Mouse (Mus musculus) brown adipose tissue, adult 24 weeks (tissue): ENCODE results near the gene Gm13276. TPM values are rescaled to one million over a fixed set of nuclear protein-coding genes. Genes with fewer than 3 reads are reported as not detected.
A peak's percentile ranks its signal among the peaks of the same experiment; 100 is the strongest.
"Not testable (repeated sequence)": the region's sequence is repeated elsewhere in the genome, so short reads cannot be mapped to it uniquely, and the experiment has no call there.

Experiments
- H3K27ac ChIP-seq: fragments of 200-500 bp; replicated peaks from 2 replicates; pipeline ENCODE4 v1.5.1; 2012; ENCODE audit warnings: low read depth, mild to moderate bottlenecking, low read length
- H3K4me1 ChIP-seq: fragments of 200-500 bp; 2 replicates; pipeline ENCODE4 v1.6.1; 2012; ENCODE audit warnings: low read length, mixed read lengths; ENCODE audit not compliant: control insufficient read depth, insufficient read depth, insufficient read length
- H3K4me3 ChIP-seq: fragments of 200-500 bp; 2 replicates; pipeline ENCODE4 v1.5.1; 2012; ENCODE audit warnings: low read depth, mild to moderate bottlenecking, low read length, moderate library complexity; ENCODE audit not compliant: insufficient read depth
- polyA plus RNA-seq: library from polyadenylated mRNA; stranded (reverse); fragments of >200 nt; gene quantifications from 2 replicates; pipeline ENCODE4 v1.2.4, GENCODE M21; 2012; ENCODE audit not compliant: missing spikeins, insufficient read depth, insufficient read length

The Gm13276 gene
- polyA plus RNA-seq, 1 experiment, result not detected

- not testable (repeated sequence) for H3K27ac ChIP-seq, H3K4me1 ChIP-seq
- peak overlapping the region; percentile 44 for H3K4me3 ChIP-seq
These were observed 22.0 kb upstream of the Gm13276 start for GRCm38 (mm10) chr4:88763384-88764018.

GRCm38 (mm10) chr4:88773534-88773933, 12.0 kb upstream of the Gm13276 start, which contains the start of gene Gm13290:
Gm13290 (plus strand) TSS chr4:88773834.
- H3K27ac ChIP-seq, H3K4me3 ChIP-seq, H3K4me1 ChIP-seq: not testable (repeated sequence)

- H3K27ac ChIP-seq, H3K4me1 ChIP-seq, H3K4me3 ChIP-seq: not testable (repeated sequence)
These were observed 8.9 kb upstream of the Gm13276 start, which contains the start of gene Gm13289 for GRCm38 (mm10) chr4:88776622-88777021. Gm13289 (plus strand) TSS chr4:88776922.

- not testable (repeated sequence) for H3K27ac ChIP-seq, H3K4me1 ChIP-seq, H3K4me3 ChIP-seq
These were observed 6.0 kb upstream of the Gm13276 start, which contains the start of gene Gm13272 for GRCm38 (mm10) chr4:88779550-88779949. Gm13272 (plus strand) TSS chr4:88779850.

- not testable (repeated sequence) for H3K27ac ChIP-seq, H3K4me1 ChIP-seq, H3K4me3 ChIP-seq
These were observed 5.2 kb upstream of the Gm13276 start for GRCm38 (mm10) chr4:88780320-88780719.

GRCm38 (mm10) chr4:88781831-88782230, 3.7 kb upstream of the Gm13276 start, which contains the start of gene Ifnz:
Ifnz (plus strand) TSS chr4:88782131.
- Histone ChIP-seq H3K27ac (peak within 1 kb of the TSS; percentile 56), H3K4me3 (peak within 1 kb of the TSS; percentile 48)
- not testable (repeated sequence) for H3K4me1 ChIP-seq

GRCm38 (mm10) chr4:88782335-88782734, 3.2 kb upstream of the Gm13276 start:
- H3K4me3 ChIP-seq, result peak overlapping the region; percentile 48
- H3K27ac ChIP-seq, result peak overlapping the region; percentile 56

GRCm38 (mm10) chr4:88788402-88788801, 2.9 kb downstream of the Gm13276 start, which contains the start of gene Gm13277:
Gm13277 (plus strand) TSS chr4:88788632.
- not testable (repeated sequence) for H3K27ac ChIP-seq, H3K4me3 ChIP-seq, H3K4me1 ChIP-seq

More at GRCm38 (mm10) chr4:88782335-88782734, 3.2 kb upstream of the Gm13276 start:
- H3K4me1 ChIP-seq, result not testable (repeated sequence)

GRCm38 (mm10) chr4:88791250-88791649, 5.7 kb downstream of the Gm13276 start, which contains the start of gene Gm13278:
Gm13278 (plus strand) TSS chr4:88791550.
- H3K4me3 ChIP-seq, H3K27ac ChIP-seq, H3K4me1 ChIP-seq: not testable (repeated sequence)

GRCm38 (mm10) chr4:88793936-88794675, 8.6 kb downstream of the Gm13276 start, which contains the start of gene Gm13275:
Gm13275 (plus strand) TSS chr4:88794487.
- H3K27ac ChIP-seq, H3K4me3 ChIP-seq, H3K4me1 ChIP-seq: not testable (repeated sequence)

GRCm38 (mm10) chr4:88797097-88797496, 11.6 kb downstream of the Gm13276 start, which contains the start of gene Gm13279:
Gm13279 (plus strand) TSS chr4:88797397.
- not testable (repeated sequence) for H3K27ac ChIP-seq, H3K4me1 ChIP-seq, H3K4me3 ChIP-seq

GRCm38 (mm10) chr4:88799365-88799764, 13.9 kb downstream of the Gm13276 start, which contains the start of gene Gm13285:
Gm13285 (plus strand) TSS chr4:88799665.
- H3K4me1 ChIP-seq, H3K4me3 ChIP-seq, H3K27ac ChIP-seq: not testable (repeated sequence)

GRCm38 (mm10) chr4:88802954-88803353, 17.4 kb downstream of the Gm13276 start, which contains the start of gene Gm13287:
Gm13287 (plus strand) TSS chr4:88803254.
- H3K27ac ChIP-seq, H3K4me1 ChIP-seq, H3K4me3 ChIP-seq: not testable (repeated sequence)

- H3K27ac ChIP-seq, H3K4me1 ChIP-seq, H3K4me3 ChIP-seq: not testable (repeated sequence)
These were observed 19.7 kb downstream of the Gm13276 start, which contains the start of gene Gm13288 for GRCm38 (mm10) chr4:88805231-88805630. Gm13288 (plus strand) TSS chr4:88805531.

- H3K4me3 ChIP-seq, H3K27ac ChIP-seq, H3K4me1 ChIP-seq: not testable (repeated sequence)
These were observed 20.3 kb downstream of the Gm13276 start for GRCm38 (mm10) chr4:88805761-88806160.
